ENCODE assay signal across 8 mouse cellular contexts in genomic region chr8:94871108-94871894, GRCm38 (mm10). TPM values are rescaled to one million over a fixed set of nuclear protein-coding genes. Genes with fewer than 3 reads are reported as not detected.
DNase-seq lines count a peak whose midpoint lies in the region; ATAC-seq lines count a peak whose summit lies in the region.

No protein-coding gene starts in this region.

- peaks cover 79% of the 10 kb centered on the region for H3K36me3 ChIP-seq in erythroblast, embryonic 14.5 days (ENCODE audit: control insufficient read depth)

- peak; percentile 63 for DNase-seq in gastrocnemius, postnatal 14 days
- peak; percentile 75 to 82 for DNase-seq in left cerebral cortex, postnatal 14 days (ENCODE audit: low spot score in 2 of 2)
- DNase-seq in skeletal muscle tissue, adult 2 months (ENCODE audit: low read depth, low spot score) = peak; percentile 46

- intact Hi-C loops in gastrocnemius, postnatal 14 days (cut with DNase I; ENCODE audit: low total_unique reads) = no loop called here
- intact Hi-C loops in left cerebral cortex, postnatal 14 days (cut with DNase I) = loop anchor here (2.0 to 5.0 kb wide), 2 partner anchors 38 to 131 kb away; no protein-coding TSS in a partner anchor

- H3K4me3 ChIP-seq in erythroblast, embryonic 14.5 days (replicated peaks) = peak overlapping the region; percentile 18

- no peaks in the 10 kb centered on the region; the same call in 1 of the 2 replicates for H3K9me3 ChIP-seq in erythroblast, embryonic 14.5 days (ENCODE audit: control insufficient read depth, low read length)

- ATAC-seq in erythroblast, adult 5-6 weeks (replicated peaks; ENCODE audit: low FRiP score, poor library complexity, severe bottlenecking) = no peak
- peak; percentile 30 for ATAC-seq in common myeloid progenitor, adult 5-6 weeks (replicated peaks; ENCODE audit: low read depth, poor library complexity, severe bottlenecking)
- peak; percentile 29 for ATAC-seq in inflammation-experienced regulatory T-cells, adult 6 months
- ATAC-seq in megakaryocyte progenitor cell, adult 5-6 weeks (replicated peaks; ENCODE audit: poor library complexity) = peak; percentile 14; the same call in 1 of the 2 replicates

- H3K4me1 ChIP-seq in erythroblast, embryonic 14.5 days (ENCODE audit: control insufficient read depth) = peaks cover 82% of the 10 kb centered on the region

- H3K27me3 ChIP-seq in erythroblast, embryonic 14.5 days (ENCODE audit: control insufficient read depth) = peaks cover 56% of the 10 kb centered on the region

RNA-seq across cellular contexts. Expression of gene Dok4, which starts 4.8 kb away (rescaled TPM):
- 11.8 and 12.5 TPM in 2 replicates for polyA plus RNA-seq in erythroblast, embryonic 14.5 days (2012)
- total RNA-seq in erythroblast, adult 5-6 weeks (2015; ENCODE audit: low replicate concordance) = 1.2 and 1.5 TPM in 2 replicates
- total RNA-seq in erythroblast, adult 5-6 weeks (2017; ENCODE audit: low replicate concordance) = 4.0 and 6.0 TPM in 2 replicates
- 0.78 and 0.82 TPM in 2 replicates for total RNA-seq in common myeloid progenitor, adult 5-6 weeks (2017)
- total RNA-seq in gastrocnemius, postnatal 14 days (2021) = 1 to 10 TPM; 9.6 to 9.8 TPM
- polyA plus RNA-seq in inflammation-experienced regulatory T-cells, adult 6 months (2017; shearing (Covaris generic)) = under 1 TPM; 0.35 to 0.50 (median 0.50) TPM
- total RNA-seq in left cerebral cortex, postnatal 14 days (2021) = 10 to 100 TPM; 42.3 to 44.1 TPM
- 0.49 TPM in 1 of 2 replicates, not detected in the other for total RNA-seq in megakaryocyte progenitor cell, adult 5-6 weeks (2015)
- 0.14 and 0.37 TPM in 2 replicates for total RNA-seq in megakaryocyte progenitor cell, adult 5-6 weeks (2017)

RNA-seq across cellular contexts. Expression of gene Polr2c, which starts 14.1 kb away (rescaled TPM):
- 3.5 and 4.1 TPM in 2 replicates for polyA plus RNA-seq in erythroblast, embryonic 14.5 days (2012)
- 29.8 and 37.4 TPM in 2 replicates for total RNA-seq in erythroblast, adult 5-6 weeks (2015; ENCODE audit: low replicate concordance)
- 26.9 and 36.0 TPM in 2 replicates for total RNA-seq in erythroblast, adult 5-6 weeks (2017; ENCODE audit: low replicate concordance)
- 51.3 and 54.3 TPM in 2 replicates for total RNA-seq in common myeloid progenitor, adult 5-6 weeks (2017)
- 10 to 100 TPM; 37.3 to 39.4 TPM for total RNA-seq in gastrocnemius, postnatal 14 days (2021)
- polyA plus RNA-seq in inflammation-experienced regulatory T-cells, adult 6 months (2017; shearing (Covaris generic)) = 100 to 1,000 TPM in 2 of 3 experiments, 10 to 100 TPM in 1; 85.4 to 108 (median 104) TPM
- 10 to 100 TPM; 52.0 to 60.5 TPM for total RNA-seq in left cerebral cortex, postnatal 14 days (2021)
- 64.3 and 66.4 TPM in 2 replicates for total RNA-seq in megakaryocyte progenitor cell, adult 5-6 weeks (2015)
- 55.2 and 65.0 TPM in 2 replicates for total RNA-seq in megakaryocyte progenitor cell, adult 5-6 weeks (2017)

RNA-seq across cellular contexts. Expression of gene Ciapin1, which starts 33.1 kb away (rescaled TPM):
- polyA plus RNA-seq in erythroblast, embryonic 14.5 days (2012) = 37.6 and 98.2 TPM in 2 replicates
- total RNA-seq in erythroblast, adult 5-6 weeks (2015; ENCODE audit: low replicate concordance) = 16.7 and 30.3 TPM in 2 replicates
- total RNA-seq in erythroblast, adult 5-6 weeks (2017; ENCODE audit: low replicate concordance) = 27.0 and 27.2 TPM in 2 replicates
- total RNA-seq in common myeloid progenitor, adult 5-6 weeks (2017) = 32.4 and 34.1 TPM in 2 replicates
- 10 to 100 TPM; 32.0 to 33.5 TPM for total RNA-seq in gastrocnemius, postnatal 14 days (2021)
- 100 to 1,000 TPM; 107 to 149 (median 110) TPM for polyA plus RNA-seq in inflammation-experienced regulatory T-cells, adult 6 months (2017; shearing (Covaris generic))
- 10 to 100 TPM; 73.9 to 76.7 TPM for total RNA-seq in left cerebral cortex, postnatal 14 days (2021)
- total RNA-seq in megakaryocyte progenitor cell, adult 5-6 weeks (2015) = 29.3 and 34.5 TPM in 2 replicates
- total RNA-seq in megakaryocyte progenitor cell, adult 5-6 weeks (2017) = 49.1 and 58.0 TPM in 2 replicates

RNA-seq across cellular contexts. Expression of gene Coq9, which starts 33.2 kb away (rescaled TPM):
- 6.4 and 9.5 TPM in 2 replicates for polyA plus RNA-seq in erythroblast, embryonic 14.5 days (2012)
- total RNA-seq in erythroblast, adult 5-6 weeks (2015; ENCODE audit: low replicate concordance) = 4.4 and 10.7 TPM in 2 replicates
- total RNA-seq in erythroblast, adult 5-6 weeks (2017; ENCODE audit: low replicate concordance) = 27.3 and 54.5 TPM in 2 replicates
- total RNA-seq in common myeloid progenitor, adult 5-6 weeks (2017) = 16.8 and 30.8 TPM in 2 replicates
- total RNA-seq in gastrocnemius, postnatal 14 days (2021) = 100 to 1,000 TPM; 341 to 397 TPM
- polyA plus RNA-seq in inflammation-experienced regulatory T-cells, adult 6 months (2017; shearing (Covaris generic)) = 10 to 100 TPM; 35.5 to 40.6 (median 37.5) TPM
- 10 to 100 TPM; 77.1 to 81.3 TPM for total RNA-seq in left cerebral cortex, postnatal 14 days (2021)
- total RNA-seq in megakaryocyte progenitor cell, adult 5-6 weeks (2015) = 30.4 and 36.1 TPM in 2 replicates
- total RNA-seq in megakaryocyte progenitor cell, adult 5-6 weeks (2017) = 54.2 and 57.8 TPM in 2 replicates

RNA-seq across cellular contexts. Expression of gene Ccdc102a, which starts 46.6 kb away (rescaled TPM):
- 0.02 and 0.06 TPM in 2 replicates for polyA plus RNA-seq in erythroblast, embryonic 14.5 days (2012)
- total RNA-seq in erythroblast, adult 5-6 weeks (2015; ENCODE audit: low replicate concordance) = not detected in 2 replicates
- 1.3 and 1.4 TPM in 2 replicates for total RNA-seq in erythroblast, adult 5-6 weeks (2017; ENCODE audit: low replicate concordance)
- total RNA-seq in common myeloid progenitor, adult 5-6 weeks (2017) = 0.58 and 2.2 TPM in 2 replicates
- total RNA-seq in gastrocnemius, postnatal 14 days (2021) = 10 to 100 TPM in 1 of 2 experiments, 1 to 10 TPM in 1; 7.1 to 10.9 TPM
- 1 to 10 TPM in 1 of 3 experiments, under 1 TPM in 2; 0.24 to 1.0 (median 0.25) TPM for polyA plus RNA-seq in inflammation-experienced regulatory T-cells, adult 6 months (2017; shearing (Covaris generic))
- 1 to 10 TPM; 2.0 to 2.4 TPM for total RNA-seq in left cerebral cortex, postnatal 14 days (2021)
- 0.25 and 0.32 TPM in 2 replicates for total RNA-seq in megakaryocyte progenitor cell, adult 5-6 weeks (2015)
- total RNA-seq in megakaryocyte progenitor cell, adult 5-6 weeks (2017) = 1.2 and 1.3 TPM in 2 replicates

Comparison
In these comparisons a context has a peak if more than half of its experiments do, and no peak if none do; other contexts are left out.
1. RNA of gene Dok4, which starts 4.8 kb away (total RNA-seq): 42.3 to 44.1 TPM in left cerebral cortex, postnatal 14 days; 9.6 to 9.8 TPM in gastrocnemius, postnatal 14 days, 1.2 to 6.0 TPM in erythroblast, adult 5-6 weeks, 0.78 to 0.82 TPM in common myeloid progenitor, adult 5-6 weeks and 0.14 to 0.49 TPM in megakaryocyte progenitor cell, adult 5-6 weeks; every median in the first group is over 4 times any median in the second.
2. Peak in every context shown above with its lines, with median percentiles within 50 percentile points of each other: DNase-seq.